Mouse (Mus musculus): ENCODE data around the gene Pde6h. TPM values are rescaled to one million over a fixed set of nuclear protein-coding genes. Genes with fewer than 3 reads are reported as not detected.

Pde6h gene
- total and polyA plus RNA-seq, 3 experiments = 0.08 TPM; not detected in 2

DNA sequence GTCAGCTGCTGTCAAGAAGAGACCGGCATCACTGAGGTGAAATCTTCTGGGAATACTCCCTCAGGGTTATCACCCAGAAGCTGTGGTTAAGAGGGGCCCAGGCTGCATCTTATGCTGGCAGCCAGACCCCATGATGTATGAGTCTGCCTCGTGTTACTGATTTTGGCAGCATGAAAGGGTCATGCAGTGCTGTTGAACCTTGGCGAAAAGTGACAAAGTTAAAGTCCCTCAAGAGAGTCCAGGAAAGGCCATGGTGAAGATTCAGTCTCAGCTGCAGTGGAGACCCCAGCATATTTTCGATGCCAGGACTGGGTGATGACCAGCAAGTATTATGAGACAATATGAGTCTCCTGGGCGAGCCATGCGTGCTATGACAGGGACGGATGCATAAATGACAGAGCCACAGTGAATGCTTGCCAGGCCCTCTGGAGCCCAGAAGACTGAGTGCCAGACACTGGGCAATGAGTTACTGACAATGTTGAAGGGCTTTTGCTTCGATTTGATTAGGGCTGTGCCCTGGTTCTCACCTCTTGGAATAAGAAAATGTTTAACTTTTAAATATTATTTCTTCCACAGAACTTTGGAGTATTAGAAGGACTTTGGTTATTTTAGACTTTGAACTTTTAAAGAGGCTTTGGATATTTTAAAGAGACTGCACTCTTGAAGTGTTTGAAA, 7.8 kb upstream of the Pde6h start:
- no peaks in the 10 kb centered on the region for H3K27me3 ChIP-seq (ENCODE audit: control insufficient read depth in 1 of 2, insufficient read depth in 2 of 2, low read length in 2 of 2)
- no peak overlapping the region for H3K27ac ChIP-seq (ENCODE audit: control insufficient read depth, low read depth, low read length)
- H3K4me1 ChIP-seq (ENCODE audit: control insufficient read depth in 1 of 2, insufficient read depth in 2 of 2, low read length in 2 of 2) = no peaks in the 10 kb centered on the region
- no peak overlapping the region for H3K9ac ChIP-seq (ENCODE audit: control insufficient read depth, low read depth, low read length, poor library complexity, severe bottlenecking)
- no peaks in the 10 kb centered on the region for H3K79me2 ChIP-seq (ENCODE audit: control insufficient read depth, insufficient read depth, low read length, poor library complexity)
- DNase-seq (ENCODE audit: low read depth, low spot score) = no peak
- no peak for TF ChIP-seq MAX (IDR thresholded peaks at IDR 0.05; ENCODE audit: low read length)
- no peak for TF ChIP-seq E2F4 (IDR thresholded peaks at IDR 0.05; ENCODE audit: borderline replicate concordance, low read depth, low read length)
- TF ChIP-seq ZKSCAN1 (IDR thresholded peaks at IDR 0.05; ENCODE audit: low read depth, low read length) = no peak
- TF ChIP-seq ZMIZ1 (IDR thresholded peaks at IDR 0.05; ENCODE audit: low read depth, low read length) = no peak
- TF ChIP-seq POLR2AphosphoS5 (IDR thresholded peaks at IDR 0.05; ENCODE audit: borderline replicate concordance, low read depth, low read length) = no peak
- TF ChIP-seq KAT2A (conservative IDR thresholded peaks at IDR 0.05; ENCODE audit: low read depth, low read length) = no peak
- no peak for TF ChIP-seq JUND (IDR thresholded peaks at IDR 0.05; ENCODE audit: low read depth, low read length)
- TF ChIP-seq MAFK (IDR thresholded peaks at IDR 0.05; ENCODE audit: borderline replicate concordance, low read depth, low read length) = no peak
- no peak for TF ChIP-seq TBP (IDR thresholded peaks at IDR 0.05; ENCODE audit: low read depth, low read length)
- no peak for TF ChIP-seq NELFE (IDR thresholded peaks at IDR 0.05; ENCODE audit: low read depth, low read length)
- TF ChIP-seq RCOR1 (IDR thresholded peaks at IDR 0.05; ENCODE audit: low read depth, low read length) = no peak
- TF ChIP-seq ZNF384 (IDR thresholded peaks at IDR 0.05; ENCODE audit: low read depth, low read length) = no peak
- H3K9me3 ChIP-seq (replicated peaks; ENCODE audit: insufficient read depth, low read length) = no peaks in the 10 kb centered on the region
- no peaks in the 10 kb centered on the region for H3K36me3 ChIP-seq (ENCODE audit: control insufficient read depth in 1 of 2, insufficient read depth in 2 of 2, low read length in 2 of 2)
- no peak overlapping the region for H3K4me3 ChIP-seq (ENCODE audit: control insufficient read depth in 1 of 2, insufficient read depth in 1 of 2, low read depth in 2 of 2, low read length in 2 of 2)

DNA sequence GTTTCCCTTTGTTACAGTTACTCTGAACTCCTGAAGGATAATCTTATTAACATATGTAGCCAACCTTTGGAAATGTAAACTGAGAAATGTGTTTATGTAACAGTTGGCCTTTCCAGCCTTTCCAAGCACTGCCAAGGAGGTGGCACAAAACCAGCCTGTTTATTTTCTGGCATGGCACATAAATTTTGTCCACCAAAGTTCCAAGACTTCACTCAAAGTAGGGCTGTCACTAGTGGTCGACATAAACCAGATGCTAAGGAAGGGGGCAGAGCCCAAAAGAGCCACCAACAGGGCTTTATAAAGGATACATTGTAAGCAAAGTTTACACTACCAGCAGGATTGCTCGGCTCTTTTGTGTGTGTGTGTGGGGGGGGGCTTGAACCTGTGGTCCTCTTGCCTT, 5.7 kb upstream of the Pde6h start:
- H3K27me3 ChIP-seq (ENCODE audit: control insufficient read depth in 1 of 2, insufficient read depth in 2 of 2, low read length in 2 of 2) = no peaks in the 10 kb centered on the region
- no peaks in the 10 kb centered on the region; a peak in 1 of 4 replicates for H3K36me3 ChIP-seq (ENCODE audit: control insufficient read depth in 1 of 2, insufficient read depth in 2 of 2, low read length in 2 of 2)
- TF ChIP-seq USF2 (IDR thresholded peaks at IDR 0.05; ENCODE audit: borderline replicate concordance in 1 of 2, insufficient read depth in 1 of 2, low read depth in 1 of 2, low read length in 2 of 2) = no peak
- no peak overlapping the region for H3K27ac ChIP-seq (ENCODE audit: control insufficient read depth, low read depth, low read length)
- H3K79me2 ChIP-seq (ENCODE audit: control insufficient read depth, insufficient read depth, low read length, poor library complexity) = no peaks in the 10 kb centered on the region
- no peak for DNase-seq (ENCODE audit: low read depth, low spot score)
- H3K9me3 ChIP-seq (replicated peaks; ENCODE audit: insufficient read depth, low read length) = no peaks in the 10 kb centered on the region
- no peaks in the 10 kb centered on the region for H3K4me1 ChIP-seq (ENCODE audit: control insufficient read depth in 1 of 2, insufficient read depth in 2 of 2, low read length in 2 of 2)
- H3K4me3 ChIP-seq (ENCODE audit: control insufficient read depth in 1 of 2, insufficient read depth in 1 of 2, low read depth in 2 of 2, low read length in 2 of 2) = no peak overlapping the region
- H3K9ac ChIP-seq (ENCODE audit: control insufficient read depth, low read depth, low read length, poor library complexity, severe bottlenecking) = no peak overlapping the region

All from MEL (cell line).